Mouse (Mus musculus) ES-E14 (cell line): Measurements from ENCODE around the gene 9530003J23Rik.

Experiments used
- HCFC1 ChIP-seq: IDR thresholded peaks from 2 replicates; pipeline ENCODE4 v1.6.1; 2012; ENCODE audit warnings: low read length, inconsistent platforms, borderline replicate concordance; ENCODE audit not compliant: insufficient read depth
- MAFK ChIP-seq: IDR thresholded peaks from 2 replicates; pipeline ENCODE4 v1.6.1; 2014; ENCODE audit warnings: mild to moderate bottlenecking, low read depth, low read length, inconsistent platforms; ENCODE audit not compliant: insufficient read depth
- ZC3H11A ChIP-seq: IDR thresholded peaks from 2 replicates; pipeline ENCODE4 v1.6.1; 2012; ENCODE audit warnings: low read depth, mild to moderate bottlenecking, inconsistent platforms, low read length, borderline replicate concordance

DNA sequence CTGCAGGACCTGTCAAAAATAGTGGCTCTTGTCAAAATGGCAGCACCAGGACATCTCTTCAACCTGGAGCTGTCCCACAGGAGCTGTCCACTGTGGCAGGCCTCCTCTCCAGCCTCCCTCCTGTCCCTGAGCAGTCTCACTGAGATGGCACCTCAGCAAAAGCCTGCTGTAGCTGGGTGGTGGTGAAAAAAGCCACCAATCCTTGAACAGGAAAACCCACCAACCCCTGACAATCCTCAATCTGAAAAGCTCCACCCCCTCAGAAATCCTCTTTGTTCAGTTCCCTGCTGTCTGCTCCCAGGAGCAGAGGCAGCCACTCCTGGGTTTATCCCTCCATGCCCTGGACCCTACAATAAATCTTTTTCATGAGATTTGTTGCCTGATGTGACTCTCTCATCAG is 21.4 kb upstream of the 9530003J23Rik start:
- TF ChIP-seq HCFC1 (no peak), ZC3H11A (no peak), MAFK (no peak)
